Mouse (Mus musculus) MEL (cell line): ENCODE measurements around the gene Bad.

Source experiments
- CTCF ChIP-seq, 3 experiments: IDR thresholded peaks in 2 of 3; conservative IDR thresholded peaks in 1 of 3; 2 replicates each; pipeline ENCODE4 v1.5.1; 2011 to 2012; ENCODE audit warnings: low read length in 3 of 3, low read depth in 2 of 3, mild to moderate bottlenecking in 2 of 3, improper control_type of control experiment in 1 of 3, inconsistent platforms in 1 of 3, mixed read lengths in 1 of 3, moderate library complexity in 1 of 3; ENCODE audit not compliant: control insufficient read depth in 1 of 3, insufficient read depth in 1 of 3, poor library complexity in 1 of 3, severe bottlenecking in 1 of 3
- E2F4 ChIP-seq: IDR thresholded peaks from 2 replicates; pipeline ENCODE4 v1.6.1; 2011; ENCODE audit warnings: low read depth, low read length, improper control_type of control experiment, borderline replicate concordance
- EP300 ChIP-seq, 2 experiments: IDR thresholded peaks; 2 replicates each; pipeline ENCODE4 v1.6.1; 2011; ENCODE audit warnings: improper control_type of control experiment in 2 of 2, low read length in 2 of 2, low read depth in 1 of 2, mild to moderate bottlenecking in 1 of 2
- GABPA ChIP-seq: IDR thresholded peaks from 2 replicates; pipeline ENCODE4 v1.6.1; 2012; ENCODE audit warnings: low read depth, mild to moderate bottlenecking, inconsistent platforms, low read length, improper control_type of control experiment, moderate library complexity
- MEF2A ChIP-seq: IDR thresholded peaks from 2 replicates; pipeline ENCODE4 v1.6.1; 2014; ENCODE audit warnings: low read depth, mild to moderate bottlenecking, inconsistent platforms, low read length, improper control_type of control experiment; ENCODE audit not compliant: poor library complexity, insufficient replicate concordance, severe bottlenecking; ENCODE audit errors: extremely low read depth
- MYC ChIP-seq: IDR thresholded peaks from 2 replicates; pipeline ENCODE4 v1.6.1; 2011; ENCODE audit warnings: low read depth, mild to moderate bottlenecking, low read length, improper control_type of control experiment, moderate library complexity
- POLR2A ChIP-seq, 2 experiments: IDR thresholded peaks; 2 replicates each; pipeline ENCODE4 v1.6.1; 2011 to 2012; ENCODE audit warnings: low read length in 2 of 2, mild to moderate bottlenecking in 2 of 2, control low read depth in 1 of 2, improper control_type of control experiment in 1 of 2, low read depth in 1 of 2, moderate library complexity in 1 of 2; ENCODE audit not compliant: control insufficient read depth in 1 of 2, insufficient read depth in 1 of 2, poor library complexity in 1 of 2
- TBP ChIP-seq: IDR thresholded peaks from 2 replicates; pipeline ENCODE4 v1.8.0; 2011; ENCODE audit warnings: low read depth, low read length, improper control_type of control experiment
- USF1 ChIP-seq: IDR thresholded peaks from 2 replicates; pipeline ENCODE4 v1.6.1; 2014; ENCODE audit warnings: low read depth, mild to moderate bottlenecking, inconsistent platforms, low read length, improper control_type of control experiment, moderate library complexity

GRCm38 (mm10) chr19:6994489-6994888, 52.8 kb downstream of the Bad start:
- TF ChIP-seq POLR2A (IDR thresholded peaks at IDR 0.05; ENCODE audit: control insufficient read depth in 1 of 2, insufficient read depth in 1 of 2, low read depth in 1 of 2, low read length in 2 of 2, poor library complexity in 1 of 2) (no peak), MYC (no peak), TBP (no peak), MEF2A (no peak), CTCF (IDR thresholded peaks at IDR 0.05 in 2 of 3, conservative IDR thresholded peaks at IDR 0.05 in 1 of 3; ENCODE audit: control insufficient read depth in 1 of 3, insufficient read depth in 1 of 3, low read depth in 2 of 3, low read length in 3 of 3, poor library complexity in 1 of 3, severe bottlenecking in 1 of 3) (no peak), EP300 (IDR thresholded peaks at IDR 0.05; ENCODE audit: low read depth in 1 of 2, low read length in 2 of 2) (no peak), GABPA (no peak), E2F4 (no peak), USF1 (no peak)
